Mouse (Mus musculus): Measurements from ENCODE around the gene Dnm3.

Dnm3 gene

DNA sequence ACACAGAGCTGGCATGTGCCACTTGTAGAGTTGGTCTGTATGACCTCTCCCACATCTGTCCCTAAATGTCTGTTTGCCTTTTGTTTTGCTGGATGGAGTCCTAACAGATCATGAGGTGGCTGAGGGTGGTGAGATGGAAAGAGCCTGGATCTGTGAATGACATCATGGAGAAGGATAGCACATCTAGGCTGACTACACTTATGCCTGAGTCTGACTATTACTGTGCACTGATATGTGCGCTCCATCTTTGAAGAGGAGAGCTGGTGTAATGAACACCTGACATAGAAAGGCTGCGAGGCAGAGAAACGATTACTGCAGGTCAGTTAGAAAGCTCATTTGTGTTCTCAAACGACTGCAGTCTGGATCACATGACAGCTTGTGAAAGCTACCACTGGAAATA is 149.2 kb downstream of the Dnm3 start:
- TF ChIP-seq NANOG (IDR thresholded peaks at IDR 0.05; ENCODE audit: borderline replicate concordance, low read length): no peak
- no peak for TF ChIP-seq POU5F1 (IDR thresholded peaks at IDR 0.05; ENCODE audit: borderline replicate concordance, low read length)
- no peak for TF ChIP-seq CTCF (conservative IDR thresholded peaks at IDR 0.05; ENCODE audit: low read length)
- no peaks in the 10 kb centered on the region for H3K9me3 ChIP-seq (ENCODE audit: low read length)
- H3K27me3 ChIP-seq (ENCODE audit: insufficient read depth, low read length): no peaks in the 10 kb centered on the region
- no peaks in the 10 kb centered on the region for H3K4me1 ChIP-seq (replicated peaks; ENCODE audit: low read depth, low read length)
- H3K4me3 ChIP-seq (replicated peaks; ENCODE audit: low read length): no peak overlapping the region
- H3K36me3 ChIP-seq (ENCODE audit: insufficient read depth, low read length): no peaks in the 10 kb centered on the region

- no peaks in the 10 kb centered on the region for H3K27me3 ChIP-seq (ENCODE audit: insufficient read depth, low read length)
- no peaks in the 10 kb centered on the region for H3K36me3 ChIP-seq (ENCODE audit: insufficient read depth, low read length)
- H3K4me3 ChIP-seq (replicated peaks; ENCODE audit: low read length): no peak overlapping the region
- TF ChIP-seq POU5F1 (IDR thresholded peaks at IDR 0.05; ENCODE audit: borderline replicate concordance, low read length) (no peak), CTCF (conservative IDR thresholded peaks at IDR 0.05; ENCODE audit: low read length) (no peak), NANOG (IDR thresholded peaks at IDR 0.05; ENCODE audit: borderline replicate concordance, low read length) (no peak)
- H3K4me1 ChIP-seq (replicated peaks; ENCODE audit: low read depth, low read length): no peaks in the 10 kb centered on the region
- no peaks in the 10 kb centered on the region for H3K9me3 ChIP-seq (ENCODE audit: low read length)
These were observed 150.2 kb downstream of the Dnm3 start for GRCm38 (mm10) chr1:162327631-162328030.

DNA sequence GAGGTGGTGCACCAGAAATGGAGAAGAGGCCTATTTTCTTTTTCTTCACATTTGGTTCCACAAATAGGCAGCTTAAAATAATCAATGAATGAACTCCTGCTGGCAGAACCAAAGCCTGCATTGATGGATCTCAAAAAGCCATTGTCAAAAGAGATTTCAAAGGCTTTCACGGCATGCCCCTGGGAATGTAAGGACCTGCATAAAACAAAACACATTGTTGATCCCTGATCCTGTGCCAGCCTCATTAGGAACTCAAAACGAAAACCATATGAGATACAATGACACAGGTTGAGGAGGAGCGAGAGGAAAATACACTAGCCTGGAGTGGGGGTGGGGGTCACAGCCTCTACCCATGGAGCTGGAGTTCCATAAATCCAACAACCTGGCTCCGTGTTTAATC is 153.4 kb downstream of the Dnm3 start:
- no peaks in the 10 kb centered on the region for H3K4me1 ChIP-seq (replicated peaks; ENCODE audit: low read depth, low read length)
- H3K36me3 ChIP-seq (ENCODE audit: insufficient read depth, low read length): no peaks in the 10 kb centered on the region
- no peak for TF ChIP-seq CTCF (conservative IDR thresholded peaks at IDR 0.05; ENCODE audit: low read length)
- TF ChIP-seq NANOG (IDR thresholded peaks at IDR 0.05; ENCODE audit: borderline replicate concordance, low read length): no peak
- no peak for TF ChIP-seq POU5F1 (IDR thresholded peaks at IDR 0.05; ENCODE audit: borderline replicate concordance, low read length)
- no peaks in the 10 kb centered on the region for H3K9me3 ChIP-seq (ENCODE audit: low read length)
- H3K27me3 ChIP-seq (ENCODE audit: insufficient read depth, low read length): no peaks in the 10 kb centered on the region
- H3K4me3 ChIP-seq (replicated peaks; ENCODE audit: low read length): no peak overlapping the region

DNA sequence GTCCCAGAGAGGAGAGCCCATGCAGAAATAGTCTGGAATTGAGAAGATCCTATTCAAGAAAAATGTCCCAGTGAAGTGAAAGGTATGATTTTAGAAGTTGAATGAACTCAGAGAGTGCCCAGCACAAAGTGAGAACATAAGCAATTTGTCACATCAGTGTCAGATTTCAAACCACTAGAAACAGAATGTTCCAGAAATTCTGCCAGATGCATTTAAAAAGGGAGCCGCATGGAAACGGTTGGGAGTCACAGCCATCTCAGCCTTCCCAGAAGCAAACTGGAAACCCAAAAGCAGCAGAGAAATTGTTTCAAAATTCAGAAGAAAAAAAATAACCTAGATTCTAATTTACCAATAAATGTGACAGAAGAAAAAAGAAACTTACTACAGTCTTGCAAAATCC is 154.7 kb downstream of the Dnm3 start:
- H3K9me3 ChIP-seq (ENCODE audit: low read length): peaks cover 7% of the 10 kb centered on the region; the same call in 1 of the 2 replicates
- H3K36me3 ChIP-seq (ENCODE audit: insufficient read depth, low read length): no peaks in the 10 kb centered on the region
- H3K4me1 ChIP-seq (replicated peaks; ENCODE audit: low read depth, low read length): no peaks in the 10 kb centered on the region
- H3K27me3 ChIP-seq (ENCODE audit: insufficient read depth, low read length): no peaks in the 10 kb centered on the region
- no peak overlapping the region for H3K4me3 ChIP-seq (replicated peaks; ENCODE audit: low read length)
- TF ChIP-seq POU5F1 (IDR thresholded peaks at IDR 0.05; ENCODE audit: borderline replicate concordance, low read length) (no peak), CTCF (conservative IDR thresholded peaks at IDR 0.05; ENCODE audit: low read length) (no peak), NANOG (IDR thresholded peaks at IDR 0.05; ENCODE audit: borderline replicate concordance, low read length) (no peak)

GRCm38 (mm10) chr1:162313451-162314276 is 164.2 kb downstream of the Dnm3 start:
- Histone ChIP-seq H3K27me3 (ENCODE audit: insufficient read depth, low read length) (no peaks in the 10 kb centered on the region), H3K4me3 (replicated peaks; ENCODE audit: low read length) (no peak overlapping the region), H3K36me3 (ENCODE audit: insufficient read depth, low read length) (no peaks in the 10 kb centered on the region), H3K9me3 (ENCODE audit: low read length) (peaks cover 6% of the 10 kb centered on the region; the same call in 1 of the 2 replicates), H3K4me1 (replicated peaks; ENCODE audit: low read depth, low read length) (no peaks in the 10 kb centered on the region)
- TF ChIP-seq CTCF (conservative IDR thresholded peaks at IDR 0.05; ENCODE audit: low read length) (peak; percentile 70), POU5F1 (IDR thresholded peaks at IDR 0.05; ENCODE audit: borderline replicate concordance, low read length) (no peak)

DNA sequence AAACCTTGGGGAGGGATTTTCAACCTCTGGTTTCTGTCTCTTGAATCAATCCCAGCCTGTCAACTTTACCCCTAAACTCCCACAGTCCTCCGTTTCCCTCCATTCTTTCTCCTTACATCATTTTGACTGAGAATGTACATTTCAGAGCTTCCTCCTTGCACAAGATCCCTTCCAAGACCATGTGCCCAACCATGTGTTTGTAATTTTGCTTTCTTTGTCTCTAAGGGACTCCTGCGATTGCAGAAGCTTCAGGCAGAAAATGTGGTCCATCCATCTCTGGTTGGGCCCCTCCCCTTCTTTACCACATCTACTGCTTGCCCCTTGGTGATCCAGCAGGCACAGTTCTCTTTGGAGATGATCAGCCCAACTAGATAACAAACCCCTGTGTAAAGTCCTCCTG is 165.2 kb downstream of the Dnm3 start:
- Histone ChIP-seq H3K4me3 (replicated peaks; ENCODE audit: low read length) (no peak overlapping the region), H3K9me3 (ENCODE audit: low read length) (no peaks in the 10 kb centered on the region), H3K4me1 (replicated peaks; ENCODE audit: low read depth, low read length) (no peaks in the 10 kb centered on the region), H3K36me3 (ENCODE audit: insufficient read depth, low read length) (no peaks in the 10 kb centered on the region), H3K27me3 (ENCODE audit: insufficient read depth, low read length) (no peaks in the 10 kb centered on the region)
- TF ChIP-seq POU5F1 (IDR thresholded peaks at IDR 0.05; ENCODE audit: borderline replicate concordance, low read length) (no peak), CTCF (conservative IDR thresholded peaks at IDR 0.05; ENCODE audit: low read length) (no peak), NANOG (IDR thresholded peaks at IDR 0.05; ENCODE audit: borderline replicate concordance, low read length) (no peak)

GRCm38 (mm10) chr1:162312152-162312551 is 165.7 kb downstream of the Dnm3 start:
- TF ChIP-seq CTCF (conservative IDR thresholded peaks at IDR 0.05; ENCODE audit: low read length) (no peak), POU5F1 (IDR thresholded peaks at IDR 0.05; ENCODE audit: borderline replicate concordance, low read length) (no peak)
- Histone ChIP-seq H3K4me1 (replicated peaks; ENCODE audit: low read depth, low read length) (no peaks in the 10 kb centered on the region), H3K4me3 (replicated peaks; ENCODE audit: low read length) (no peak overlapping the region), H3K9me3 (ENCODE audit: low read length) (no peaks in the 10 kb centered on the region), H3K36me3 (ENCODE audit: insufficient read depth, low read length) (no peaks in the 10 kb centered on the region), H3K27me3 (ENCODE audit: insufficient read depth, low read length) (no peaks in the 10 kb centered on the region)

GRCm38 (mm10) chr1:162305247-162305646 is 172.6 kb downstream of the Dnm3 start:
- no peaks in the 10 kb centered on the region for H3K9me3 ChIP-seq (ENCODE audit: low read length)
- no peaks in the 10 kb centered on the region for H3K4me1 ChIP-seq (replicated peaks; ENCODE audit: low read depth, low read length)
- H3K27me3 ChIP-seq (ENCODE audit: insufficient read depth, low read length): no peaks in the 10 kb centered on the region
- TF ChIP-seq POU5F1 (IDR thresholded peaks at IDR 0.05; ENCODE audit: borderline replicate concordance, low read length) (no peak), NANOG (IDR thresholded peaks at IDR 0.05; ENCODE audit: borderline replicate concordance, low read length) (no peak), CTCF (conservative IDR thresholded peaks at IDR 0.05; ENCODE audit: low read length) (no peak)
- H3K4me3 ChIP-seq (replicated peaks; ENCODE audit: low read length): no peak overlapping the region
- no peaks in the 10 kb centered on the region for H3K36me3 ChIP-seq (ENCODE audit: insufficient read depth, low read length)

DNA sequence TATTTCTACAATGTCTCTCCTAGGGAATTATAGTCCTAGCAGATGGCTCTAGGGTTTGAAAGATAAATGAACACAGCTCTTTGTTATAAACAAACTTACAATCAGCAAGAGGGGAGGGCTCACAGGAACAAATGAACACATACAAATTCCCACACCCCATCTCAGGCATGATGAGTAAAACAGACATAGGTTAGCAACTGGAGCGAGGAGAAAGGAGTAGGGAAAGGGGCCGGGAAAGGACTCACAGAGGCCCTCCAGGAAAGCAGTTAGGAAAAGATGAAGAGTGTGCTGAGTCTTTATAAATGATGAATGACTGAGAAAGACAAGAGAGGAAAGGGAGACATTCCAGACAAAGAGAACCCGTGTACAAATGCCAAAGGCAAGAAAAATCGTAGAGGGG is 175.4 kb downstream of the Dnm3 start:
- no peaks in the 10 kb centered on the region for H3K4me1 ChIP-seq (replicated peaks; ENCODE audit: low read depth, low read length)
- no peak for TF ChIP-seq NANOG (IDR thresholded peaks at IDR 0.05; ENCODE audit: borderline replicate concordance, low read length)
- TF ChIP-seq POU5F1 (IDR thresholded peaks at IDR 0.05; ENCODE audit: borderline replicate concordance, low read length): no peak
- TF ChIP-seq CTCF (conservative IDR thresholded peaks at IDR 0.05; ENCODE audit: low read length): no peak
- H3K36me3 ChIP-seq (ENCODE audit: insufficient read depth, low read length): no peaks in the 10 kb centered on the region
- H3K27me3 ChIP-seq (ENCODE audit: insufficient read depth, low read length): no peaks in the 10 kb centered on the region
- no peaks in the 10 kb centered on the region for H3K9me3 ChIP-seq (ENCODE audit: low read length)
- no peak overlapping the region for H3K4me3 ChIP-seq (replicated peaks; ENCODE audit: low read length)

Data from E14TG2a.4 (cell line).